Mouse (Mus musculus) liver, embryonic 14.5 days (tissue): ENCODE data around the gene Nit1.

Experiments
- CTCF ChIP-seq: IDR thresholded peaks from 2 replicates; pipeline ENCODE4 v1.5.1; 2016; ENCODE audit warnings: antibody characterized with exemption, low read depth, control low read depth
- EP300 ChIP-seq: IDR thresholded peaks from 2 replicates; pipeline ENCODE4 v1.6.1; 2016; ENCODE audit warnings: antibody characterized with exemption, low read depth

GRCm38 (mm10) chr1:171373946-171374345, 28.5 kb upstream of the Nit1 start:
- TF ChIP-seq CTCF, result no peak
- TF ChIP-seq EP300, result no peak
